Mouse (Mus musculus) ES-E14 (cell line): ENCODE measurements around the gene Cabp4. TPM values are rescaled to one million over a fixed set of nuclear protein-coding genes. Genes with fewer than 3 reads are reported as not detected.

ENCODE experiments used
- DNase-seq: peaks from one replicate; pipeline ENCODE4 v3.0.0-alpha.2; 2013; ENCODE audit warnings: low read depth, low spot score
- H3K27ac ChIP-seq: 2 replicates; pipeline ENCODE4 v1.5.1; 2012; ENCODE audit warnings: low read depth, mild to moderate bottlenecking, low read length, moderate library complexity, mixed read lengths; ENCODE audit not compliant: poor library complexity, insufficient read depth, severe bottlenecking
- H3K36me3 ChIP-seq: 2 replicates; pipeline ENCODE4 v1.6.1; 2012; ENCODE audit warnings: mild to moderate bottlenecking, low read length, moderate library complexity, mixed read lengths; ENCODE audit not compliant: control insufficient read depth, poor library complexity, insufficient read depth, severe bottlenecking
- H3K4me1 ChIP-seq, 2 experiments: fragments of 150-350 bp in 1 of 2; sonication (generic) in 1 of 2; 2 replicates each; pipeline ENCODE4 v1.6.1; 2012; ENCODE audit warnings: low read length in 2 of 2, mild to moderate bottlenecking in 1 of 2, mixed read lengths in 1 of 2; ENCODE audit not compliant: control insufficient read depth in 2 of 2, insufficient read depth in 2 of 2, poor library complexity in 1 of 2
- H3K4me3 ChIP-seq, 2 experiments: fragments of 150-350 bp in 1 of 2; sonication (generic) in 1 of 2; 2 replicates each; pipeline ENCODE4 v1.5.1; 2012; ENCODE audit warnings: low read length in 2 of 2, low read depth in 1 of 2, mild to moderate bottlenecking in 1 of 2, mixed read lengths in 1 of 2; ENCODE audit not compliant: insufficient read depth in 1 of 2, poor library complexity in 1 of 2, severe bottlenecking in 1 of 2
- H3K9ac ChIP-seq: 2 replicates; pipeline ENCODE4 v1.6.1; 2012; ENCODE audit warnings: low read depth, mild to moderate bottlenecking, low read length, mixed read lengths; ENCODE audit not compliant: poor library complexity, insufficient read depth, severe bottlenecking
- H3K9me3 ChIP-seq: fragments of 150-350 bp; sonication (generic); 2 replicates; pipeline ENCODE4 v1.6.1; 2012; ENCODE audit warnings: low read depth, mild to moderate bottlenecking, low read length; ENCODE audit not compliant: control insufficient read depth, insufficient read depth
- CHD2 ChIP-seq: IDR thresholded peaks from 2 replicates; pipeline ENCODE4 v1.6.1; 2014; ENCODE audit warnings: mild to moderate bottlenecking, low read depth, low read length, inconsistent platforms
- HCFC1 ChIP-seq: IDR thresholded peaks from 2 replicates; pipeline ENCODE4 v1.6.1; 2012; ENCODE audit warnings: low read length, inconsistent platforms, borderline replicate concordance; ENCODE audit not compliant: insufficient read depth
- MAFK ChIP-seq: IDR thresholded peaks from 2 replicates; pipeline ENCODE4 v1.6.1; 2014; ENCODE audit warnings: mild to moderate bottlenecking, low read depth, low read length, inconsistent platforms; ENCODE audit not compliant: insufficient read depth
- ZC3H11A ChIP-seq: IDR thresholded peaks from 2 replicates; pipeline ENCODE4 v1.6.1; 2012; ENCODE audit warnings: low read depth, mild to moderate bottlenecking, inconsistent platforms, low read length, borderline replicate concordance
- ZNF384 ChIP-seq: IDR thresholded peaks from 2 replicates; pipeline ENCODE4 v1.6.1; 2012; ENCODE audit warnings: low read depth, low read length, inconsistent platforms
- in situ Hi-C, 2 experiments: fragments of 600-800 bp; cut with MboI; formaldehyde crosslinking; loops; one replicate each; pipeline ENCODE4 v1.15.1; 2025; ENCODE audit warnings: low sequenced_read_pairs in 2 of 2, inconsistent platforms in 1 of 2; ENCODE audit not compliant: unreplicated experiment in 2 of 2
- total RNA-seq: library from RNA; depleted of rRNA; stranded (reverse); fragments of 300-350 nt; gene quantifications from 2 replicates; pipeline ENCODE4 v1.2.3, GENCODE M21; 2012

Gene Cabp4
- total RNA-seq, 1 experiment: 1.8 TPM

- in situ Hi-C loops: no loop called here
- H3K27ac ChIP-seq: no peak overlapping the region
- no peak for DNase-seq
- TF ChIP-seq ZC3H11A: no peak
- no peak for TF ChIP-seq MAFK
- H3K9me3 ChIP-seq: no peaks in the 10 kb centered on the region
- no peak overlapping the region for H3K4me3 ChIP-seq
- H3K36me3 ChIP-seq: peaks cover 17% of the 10 kb centered on the region; the same call in 1 of the 2 replicates
- peaks cover 3 to 32% of the 10 kb centered on the region in 2 experiments for H3K4me1 ChIP-seq
- no peak overlapping the region for H3K9ac ChIP-seq
These were observed 3.2 kb upstream of the Cabp4 start for GRCm38 (mm10) chr19:4147022-4147405.

- no peak overlapping the region for H3K9ac ChIP-seq
- H3K4me3 ChIP-seq: no peak overlapping the region
- H3K4me1 ChIP-seq: peaks cover 3 to 29% of the 10 kb centered on the region in 2 experiments
- H3K9me3 ChIP-seq: no peaks in the 10 kb centered on the region
- DNase-seq: no peak
- in situ Hi-C loops: no loop called here
- H3K36me3 ChIP-seq: peaks cover 16% of the 10 kb centered on the region; the same call in 1 of the 2 replicates
- TF ChIP-seq ZC3H11A: no peak
- no peak for TF ChIP-seq MAFK
- no peak for TF ChIP-seq HCFC1
- TF ChIP-seq ZNF384: no peak
- TF ChIP-seq CHD2: no peak
- no peak overlapping the region for H3K27ac ChIP-seq
These were observed 2.7 kb upstream of the Cabp4 start for GRCm38 (mm10) chr19:4146366-4147021.

GRCm38 (mm10) chr19:4145936-4146335, 2.1 kb upstream of the Cabp4 start:
- DNase-seq: no peak
- no peak overlapping the region for H3K4me3 ChIP-seq
- H3K9ac ChIP-seq: no peak overlapping the region
- in situ Hi-C loops: no loop called here
- TF ChIP-seq ZNF384: no peak
- no peak for TF ChIP-seq HCFC1
- TF ChIP-seq MAFK: no peak
- TF ChIP-seq CHD2: no peak
- no peak for TF ChIP-seq ZC3H11A
- no peaks in the 10 kb centered on the region for H3K9me3 ChIP-seq
- peaks cover 11% of the 10 kb centered on the region; the same call in 1 of the 2 replicates for H3K36me3 ChIP-seq
- H3K27ac ChIP-seq: no peak overlapping the region
- H3K4me1 ChIP-seq: peaks cover 3 to 25% of the 10 kb centered on the region in 2 experiments; a peak in 3 of 4 replicates

- no peak for DNase-seq
- TF ChIP-seq ZNF384 (no peak), ZC3H11A (no peak), HCFC1 (no peak), CHD2 (no peak), MAFK (no peak)
- no peaks in the 10 kb centered on the region for H3K9me3 ChIP-seq
- H3K36me3 ChIP-seq: peaks cover 1% of the 10 kb centered on the region; the same call in 1 of the 2 replicates
- H3K9ac ChIP-seq: no peak overlapping the region
- H3K4me3 ChIP-seq: no peak overlapping the region
- in situ Hi-C loops: no loop called here
- H3K4me1 ChIP-seq: peaks cover 3 to 18% of the 10 kb centered on the region in 2 experiments; a peak in 2 of 4 replicates
- no peak overlapping the region for H3K27ac ChIP-seq
These were observed 991 bp upstream of the Cabp4 start for GRCm38 (mm10) chr19:4144550-4145498.
